8 mouse cellular contexts compared by ENCODE assay signal in the genomic region with DNA sequence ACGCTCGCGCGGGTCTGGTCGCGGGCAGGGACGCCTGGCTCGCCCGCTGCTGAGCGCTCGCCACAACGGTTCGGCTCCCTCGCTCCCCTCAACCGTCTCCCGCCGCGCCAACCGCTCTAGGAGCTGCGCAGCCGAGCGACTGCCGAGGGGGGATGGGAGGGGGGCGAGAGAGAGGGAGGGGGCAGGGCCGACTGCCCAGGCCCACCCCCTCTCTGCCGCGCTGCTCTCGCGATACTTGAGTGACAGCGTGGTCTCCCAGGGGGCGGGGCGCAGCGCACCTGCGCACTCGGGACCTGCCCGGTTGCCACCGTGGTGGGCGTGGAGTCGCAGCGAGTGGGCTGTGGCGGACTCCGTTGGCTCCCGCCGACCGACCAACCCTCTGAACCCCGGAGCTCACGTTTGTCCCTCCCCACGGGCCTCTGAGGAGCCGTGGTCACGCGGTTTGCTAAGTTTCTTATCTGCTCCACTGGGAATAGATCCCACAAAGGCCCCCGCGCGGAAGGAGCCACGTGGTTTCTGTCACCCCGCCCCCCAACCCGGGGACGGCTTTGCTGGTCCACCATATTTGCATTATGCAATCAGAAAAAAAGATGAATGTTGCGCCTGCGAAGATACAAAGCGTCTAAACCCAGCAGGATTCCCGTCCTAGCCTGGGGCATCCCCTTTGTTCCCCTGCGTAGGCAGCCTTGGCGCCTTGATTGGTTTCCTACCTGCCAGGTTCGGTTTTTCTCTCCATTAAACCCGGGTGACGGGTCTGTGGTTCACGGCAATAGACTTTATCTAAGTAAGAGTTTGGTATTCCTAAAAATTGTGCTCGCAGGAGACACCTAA. TPM values are rescaled to one million over a fixed set of nuclear protein-coding genes. Genes with fewer than 3 reads are reported as not detected.
DNase-seq lines count a peak whose midpoint lies in the region; ATAC-seq lines count a peak whose summit lies in the region.

A gene (minus strand): TSS at position 469 of the 831 bp plus-strand sequence.
A gene (plus strand): TSS at position 567 of the 831 bp plus-strand sequence.

- H3K27me3 ChIP-seq in hindbrain, embryonic 16.5 days (replicated peaks; ENCODE audit: control insufficient read depth, insufficient read depth, low read length) = no peaks in the 10 kb centered on the region

- H3K79me2 ChIP-seq in macrophage (ENCODE audit: inconsistent target) = peaks cover 41% of the 10 kb centered on the region

- H3K9me3 ChIP-seq in hindbrain, embryonic 16.5 days (ENCODE audit: control insufficient read depth, low read length) = no peaks in the 10 kb centered on the region

- no peaks in the 10 kb centered on the region for H3K36me3 ChIP-seq in hindbrain, embryonic 16.5 days (ENCODE audit: control insufficient read depth, insufficient read depth, low read length)
- no peaks in the 10 kb centered on the region for H3K36me3 ChIP-seq in macrophage (ENCODE audit: inconsistent target)

- DNase-seq in WW6 (ENCODE audit: low read depth, low spot score) = peak; percentile 95
- DNase-seq in cerebellum, postnatal 4 days (ENCODE audit: low spot score in 2 of 2) = peak; percentile 98 to 99
- DNase-seq in gastrocnemius, adult 18-20 months (ENCODE audit: low spot score) = peak; percentile 98
- DNase-seq in left cerebral cortex, adult 18-20 months (ENCODE audit: low spot score in 2 of 2) = peak; percentile 98 to 99
- DNase-seq in right cerebral cortex, adult 18-20 months = peak; percentile 99
- peak; percentile 99 for DNase-seq in urinary bladder, postnatal 10 days (ENCODE audit: low spot score)

- peak within 1 kb of the TSS; percentile 79 for H3K4me3 ChIP-seq in hindbrain, embryonic 16.5 days (ENCODE audit: low read length)
- H3K4me3 ChIP-seq in macrophage (ENCODE audit: inconsistent target) = peak within 1 kb of the TSS; percentile 95

- H3K27ac ChIP-seq in hindbrain, embryonic 16.5 days (ENCODE audit: low read depth, low read length) = peak within 1 kb of the TSS; percentile 100
- peak within 1 kb of the TSS; percentile 87 for H3K27ac ChIP-seq in macrophage

- ATAC-seq in hindbrain, embryonic 16.5 days = peak; percentile 96

- H3K4me2 ChIP-seq in hindbrain, embryonic 16.5 days (ENCODE audit: low read length) = peak within 1 kb of the TSS; percentile 76

- H3K9ac ChIP-seq in hindbrain, embryonic 16.5 days (ENCODE audit: low read depth, low read length) = peak within 1 kb of the TSS; percentile 99

- 0% methylated on average over 50 of the region's 69 CpGs for WGBS in hindbrain, embryonic 16.5 days
- WGBS in macrophage (ENCODE audit: missing documents) = under 1% methylated on average over 55 of the region's 69 CpGs

- peaks cover 37% of the 10 kb centered on the region for H3K4me1 ChIP-seq in hindbrain, embryonic 16.5 days (ENCODE audit: control insufficient read depth, insufficient read depth, low read depth, low read length)

RNA-seq across cellular contexts. Expression of the first gene that starts in this region (rescaled TPM):
- total RNA-seq in gastrocnemius, adult 18-20 months (2021) = 10 to 100 TPM; 14.6 to 24.2 TPM
- 114 and 121 TPM in 2 replicates for polyA plus RNA-seq in hindbrain, embryonic 16.5 days (2015; fragmentation: Nextera tagmentation; extraction: Ambion mirVana)
- 10 to 100 TPM; 50.2 to 50.8 TPM for total RNA-seq in left cerebral cortex, adult 18-20 months (2021)
- 100 to 1,000 TPM; 113 to 416 (median 171) TPM for total RNA-seq in macrophage (2018; cell fraction: chromatin; rRNA removed)
- total RNA-seq in macrophage (2018; cell fraction: cytosol; rRNA removed) = 10 to 100 TPM in 15 of 26 experiments, 1 to 10 TPM in 11; 7.1 to 21.0 (median 10.4) TPM
- total RNA-seq in macrophage (2018; cell fraction: nucleus; rRNA removed) = 100 to 1,000 TPM in 6 of 26 experiments, 10 to 100 TPM in 20; 44.8 to 169 (median 82.7) TPM
- polyA plus RNA-seq in macrophage (2018) = 14.2 to 26.3 TPM (median 17.7 TPM) in 3 replicates

RNA-seq across cellular contexts. Expression of the second gene that starts in this region (rescaled TPM):
- total RNA-seq in gastrocnemius, adult 18-20 months (2021) = 1 to 10 TPM; 3.4 to 3.7 TPM
- 0.68 and 0.94 TPM in 2 replicates for polyA plus RNA-seq in hindbrain, embryonic 16.5 days (2015; fragmentation: Nextera tagmentation; extraction: Ambion mirVana)
- total RNA-seq in left cerebral cortex, adult 18-20 months (2021) = 1 to 10 TPM; 2.6 to 3.6 TPM
- 10 to 100 TPM in 1 of 26 experiments, 1 to 10 TPM in 14, under 1 TPM in 10, not detected in 1; 0.41 to 11.4 (median 1.3) TPM for total RNA-seq in macrophage (2018; cell fraction: chromatin; rRNA removed)
- under 1 TPM in 16 of 26 experiments, not detected in 10; 0.07 to 0.44 (median 0.14) TPM for total RNA-seq in macrophage (2018; cell fraction: cytosol; rRNA removed)
- total RNA-seq in macrophage (2018; cell fraction: nucleus; rRNA removed) = 1 to 10 TPM in 11 of 26 experiments, under 1 TPM in 11, not detected in 4; 0.17 to 3.2 (median 1.0) TPM
- polyA plus RNA-seq in macrophage (2018) = 0.06 to 0.36 TPM in 2 of 3 replicates, not detected in the other

Comparison
In these comparisons a context has a peak if more than half of its experiments do, and no peak if none do; other contexts are left out.
1. Peak in every context shown above with its lines: DNase-seq, ATAC-seq, H3K4me3 ChIP-seq and H3K27ac ChIP-seq.